Mouse (Mus musculus) liver, embryonic 14.5 days (tissue): ENCODE data around the gene Nans. TPM values are rescaled to one million over a fixed set of nuclear protein-coding genes. Genes with fewer than 3 reads are reported as not detected.

ENCODE experiments used
- ATAC-seq: fragments of 200-750 bp; cut with Nextera tagmentation; 2 replicates; pipeline ENCODE4 v1.8.0; 2017; ENCODE audit warnings: moderate number of reproducible peaks, mild to moderate bottlenecking, moderate library complexity; ENCODE audit not compliant: insufficient read depth
- DNase-seq, 3 experiments: peaks; one replicate each; pipeline ENCODE4 v3.0.0-alpha.2; 2012 to 2013; ENCODE audit warnings: low read depth in 3 of 3, low spot score in 3 of 3
- H3K27ac ChIP-seq: fragments of 300-500 bp; sonication (generic); 2 replicates; pipeline ENCODE4 v1.5.1; 2014; ENCODE audit warnings: moderate library complexity, mild to moderate bottlenecking, control low read depth, inconsistent platforms
- H3K27me3 ChIP-seq: fragments of 300-500 bp; sonication (generic); 2 replicates; pipeline ENCODE4 v1.6.1; 2014; ENCODE audit warnings: mild to moderate bottlenecking, low read length, moderate library complexity; ENCODE audit not compliant: control insufficient read depth, insufficient read depth
- H3K36me3 ChIP-seq: fragments of 300-500 bp; sonication (generic); replicated peaks from 2 replicates; pipeline ENCODE4 v1.6.1; 2014; ENCODE audit warnings: low read depth; ENCODE audit not compliant: control insufficient read depth, insufficient read depth
- H3K4me1 ChIP-seq, 2 experiments: fragments of 200-500 bp in 1 of 2; fragments of 300-500 bp in 1 of 2; sonication (generic) in 1 of 2; replicated peaks; 2 replicates each; pipeline ENCODE4 v1.6.1; 2012 to 2014; ENCODE audit warnings: antibody characterized with exemption in 1 of 2, inconsistent platforms in 1 of 2, low read length in 1 of 2; ENCODE audit not compliant: control insufficient read depth in 2 of 2, insufficient read depth in 2 of 2
- H3K4me2 ChIP-seq: fragments of 300-500 bp; sonication (generic); 2 replicates; pipeline ENCODE4 v1.6.1; 2014; ENCODE audit warnings: low read depth, mild to moderate bottlenecking, control low read depth, moderate library complexity
- H3K4me3 ChIP-seq, 2 experiments: fragments of 200-500 bp in 1 of 2; fragments of 300-500 bp in 1 of 2; sonication (generic) in 1 of 2; 2 replicates each; pipeline ENCODE4 v1.5.1; 2012 to 2014; ENCODE audit warnings: low read depth in 2 of 2, low read length in 2 of 2, mild to moderate bottlenecking in 2 of 2, control low read depth in 1 of 2, inconsistent platforms in 1 of 2, moderate library complexity in 1 of 2; ENCODE audit not compliant: insufficient read depth in 1 of 2
- H3K9ac ChIP-seq: fragments of 300-500 bp; sonication (generic); replicated peaks from 2 replicates; pipeline ENCODE4 v1.6.1; 2014; ENCODE audit warnings: mild to moderate bottlenecking, control low read depth, moderate library complexity
- H3K9me3 ChIP-seq: fragments of 300-500 bp; sonication (generic); 2 replicates; pipeline ENCODE4 v1.6.1; 2016; ENCODE audit warnings: low read length, mixed read lengths; ENCODE audit not compliant: control insufficient read depth
- CTCF ChIP-seq: IDR thresholded peaks from 2 replicates; pipeline ENCODE4 v1.5.1; 2016; ENCODE audit warnings: antibody characterized with exemption, low read depth, control low read depth
- EP300 ChIP-seq: IDR thresholded peaks from 2 replicates; pipeline ENCODE4 v1.6.1; 2016; ENCODE audit warnings: antibody characterized with exemption, low read depth
- WGBS: fragments of 180-500 bp; shearing (Covaris S2); extraction: QIAGEN DNeasy Blood & Tissue Kit; methylation state at CpG from one replicate; pipeline ENCODE4 v1.1.7; 2014; ENCODE audit not compliant: insufficient replicate concordance; 5-methylcytosine and 5-hydroxymethylcytosine counted together
- polyA plus RNA-seq, 2 experiments: library from polyadenylated mRNA; depleted of rRNA in 1 of 2; stranded (reverse) in 1 of 2; unstranded in 1 of 2; fragments of >200 nt; fragmentation: Nextera tagmentation in 1 of 2; extraction: Ambion mirVana in 1 of 2; gene quantifications; 2 replicates each; pipeline versions ENCODE4 v1.2.1 to v1.2.3; 2012 to 2014

The Nans gene
- polyA plus RNA-seq, 2 experiments, result 32.9 to 51.8 TPM

DNA sequence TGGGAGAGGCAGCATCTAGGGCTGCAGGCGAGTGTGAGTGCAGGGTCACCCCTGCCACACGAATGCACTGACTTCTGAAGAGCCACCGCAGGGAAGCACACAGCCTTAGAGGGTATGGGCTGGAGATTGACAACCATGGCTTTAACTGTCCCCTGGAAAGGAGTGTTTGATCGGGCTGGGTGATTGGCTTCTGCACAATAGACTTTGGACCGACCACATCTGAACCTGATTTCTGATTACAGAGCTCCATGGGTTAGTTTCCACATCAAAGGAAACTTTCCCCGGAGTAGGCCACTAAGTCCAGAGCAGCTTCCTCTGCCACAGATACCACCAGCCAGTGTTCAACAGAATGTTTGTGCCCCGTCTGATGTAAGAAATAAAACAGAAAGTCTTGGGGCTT lies 40.7 kb downstream of the Nans start:
- Histone ChIP-seq H3K27me3 (peaks cover 9% of the 10 kb centered on the region), H3K4me2 (peak overlapping the region; percentile 34; the same call in 1 of the 2 replicates), H3K4me3 (no peak overlapping the region), H3K36me3 (no peaks in the 10 kb centered on the region), H3K9me3 (no peaks in the 10 kb centered on the region), H3K27ac (no peak overlapping the region), H3K9ac (no peak overlapping the region), H3K4me1 (peaks cover 20 to 38% of the 10 kb centered on the region in 2 experiments)
- ATAC-seq (no peak), DNase-seq (no peak)
- no peak for TF ChIP-seq EP300
- TF ChIP-seq CTCF, result no peak
- 52% methylated on average over 7 of the region's 7 CpGs for WGBS

DNA sequence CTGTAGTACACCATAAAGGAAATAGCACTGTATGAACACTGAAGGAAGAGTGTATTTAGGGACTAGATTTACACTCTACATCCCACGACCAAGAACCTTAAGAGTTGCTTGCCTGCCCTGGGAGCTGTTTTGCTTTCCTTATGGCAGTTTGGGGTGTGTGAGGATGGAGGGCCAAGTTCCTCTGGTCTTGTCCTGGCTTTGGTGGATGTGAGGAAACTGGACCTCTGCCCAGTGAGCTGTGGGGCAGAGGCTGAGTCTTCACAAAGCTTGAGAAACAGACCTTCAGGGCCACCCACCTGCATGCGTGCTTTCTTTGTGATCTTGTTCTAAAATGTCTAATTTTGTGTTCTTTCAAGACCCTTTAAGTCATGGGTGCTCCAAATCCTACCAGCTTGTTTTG lies 43.5 kb downstream of the Nans start:
- H3K4me2 ChIP-seq, result no peak overlapping the region
- no peaks in the 10 kb centered on the region for H3K36me3 ChIP-seq
- ATAC-seq (no peak), DNase-seq (no peak)
- H3K27me3 ChIP-seq, result peaks cover 29% of the 10 kb centered on the region
- H3K9me3 ChIP-seq, result no peaks in the 10 kb centered on the region
- H3K27ac ChIP-seq, result no peak overlapping the region
- 67% methylated on average over 2 of the region's 2 CpGs for WGBS
- H3K9ac ChIP-seq, result no peak overlapping the region
- no peak for TF ChIP-seq EP300
- H3K4me1 ChIP-seq, result peaks cover 4 to 23% of the 10 kb centered on the region in 2 experiments
- no peak overlapping the region for H3K4me3 ChIP-seq

DNA sequence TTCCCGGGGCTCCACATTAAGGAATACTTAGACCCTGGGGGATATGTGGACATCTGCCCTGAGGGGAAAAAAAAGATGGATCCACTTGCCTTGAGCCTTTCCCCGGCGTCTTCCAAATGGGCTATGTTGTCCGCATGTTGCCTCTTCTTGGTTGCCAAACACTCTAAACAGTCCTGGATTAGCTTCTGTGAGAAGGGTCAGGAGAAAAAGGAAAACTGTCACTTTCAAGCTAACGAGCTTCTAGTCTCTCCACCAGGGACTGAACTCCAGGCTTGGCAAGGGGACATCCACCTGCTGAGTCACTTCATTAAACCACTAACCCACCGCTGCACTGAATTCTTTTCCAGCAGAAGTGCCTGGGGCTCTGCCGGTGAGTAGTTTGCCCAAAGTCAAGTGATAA lies 43.9 kb downstream of the Nans start:
- peaks cover 4 to 20% of the 10 kb centered on the region in 2 experiments; a peak in 3 of 4 replicates for H3K4me1 ChIP-seq
- H3K36me3 ChIP-seq, result no peaks in the 10 kb centered on the region
- H3K27ac ChIP-seq, result no peak overlapping the region
- 56% methylated on average over 7 of the region's 7 CpGs for WGBS
- no peak overlapping the region for H3K9ac ChIP-seq
- no peak for DNase-seq
- no peak overlapping the region for H3K4me2 ChIP-seq
- no peak for TF ChIP-seq EP300
- no peak for TF ChIP-seq CTCF
- no peaks in the 10 kb centered on the region for H3K9me3 ChIP-seq
- no peak overlapping the region for H3K4me3 ChIP-seq
- ATAC-seq, result no peak
- peaks cover 29% of the 10 kb centered on the region for H3K27me3 ChIP-seq

DNA sequence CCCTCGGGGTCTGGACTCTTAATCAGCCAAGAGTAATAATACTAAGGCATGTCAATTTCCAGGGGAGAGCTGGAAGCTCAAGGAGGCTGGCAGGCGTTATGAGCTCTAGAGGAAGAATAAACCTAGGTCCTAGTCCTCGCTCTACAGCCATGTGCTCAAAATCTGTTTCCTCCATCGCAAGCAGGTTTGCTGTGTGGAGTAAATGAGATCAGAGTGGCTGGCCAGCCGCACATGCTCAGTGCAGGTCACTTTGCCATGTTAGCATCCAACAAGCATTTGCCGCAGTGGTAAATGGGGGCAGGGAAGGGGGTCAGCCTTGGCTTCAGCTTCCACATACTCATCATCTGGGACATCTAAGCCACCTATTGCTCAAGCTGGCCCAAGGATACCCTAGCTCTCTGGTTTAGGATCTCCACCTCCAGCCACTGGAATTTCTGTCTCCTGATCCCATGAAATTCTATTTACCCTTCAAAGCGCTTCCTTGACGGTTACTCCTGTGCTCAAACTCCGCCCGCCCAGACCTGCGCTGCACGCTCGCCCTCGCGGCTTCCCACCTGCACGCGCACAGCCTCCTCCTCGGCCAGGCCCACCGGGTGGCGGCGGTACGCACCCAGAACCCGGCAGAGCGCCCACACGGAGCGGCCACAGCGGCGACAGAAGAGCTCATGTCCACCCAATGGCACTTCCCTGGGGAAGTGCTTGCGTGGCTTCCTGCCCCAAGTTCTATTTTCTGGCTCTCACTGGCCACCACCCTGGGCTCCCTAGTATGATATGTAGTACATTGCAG lies 45.1 kb downstream of the Nans start:
- DNase-seq, result no peak
- H3K4me3 ChIP-seq, result peak overlapping the region; percentile 11 to 33
- TF ChIP-seq EP300, result no peak
- TF ChIP-seq CTCF, result no peak
- no peak overlapping the region for H3K9ac ChIP-seq
- peak overlapping the region; percentile 76 for H3K4me2 ChIP-seq
- WGBS, result 13% methylated on average over 29 of the region's 29 CpGs
- H3K27me3 ChIP-seq, result peaks cover 29% of the 10 kb centered on the region
- H3K9me3 ChIP-seq, result no peaks in the 10 kb centered on the region
- H3K27ac ChIP-seq, result no peak overlapping the region
- no peak for ATAC-seq
- H3K4me1 ChIP-seq, result peaks cover 0 to 9% of the 10 kb centered on the region in 2 experiments; a peak in 3 of 4 replicates
- H3K36me3 ChIP-seq, result no peaks in the 10 kb centered on the region

DNA sequence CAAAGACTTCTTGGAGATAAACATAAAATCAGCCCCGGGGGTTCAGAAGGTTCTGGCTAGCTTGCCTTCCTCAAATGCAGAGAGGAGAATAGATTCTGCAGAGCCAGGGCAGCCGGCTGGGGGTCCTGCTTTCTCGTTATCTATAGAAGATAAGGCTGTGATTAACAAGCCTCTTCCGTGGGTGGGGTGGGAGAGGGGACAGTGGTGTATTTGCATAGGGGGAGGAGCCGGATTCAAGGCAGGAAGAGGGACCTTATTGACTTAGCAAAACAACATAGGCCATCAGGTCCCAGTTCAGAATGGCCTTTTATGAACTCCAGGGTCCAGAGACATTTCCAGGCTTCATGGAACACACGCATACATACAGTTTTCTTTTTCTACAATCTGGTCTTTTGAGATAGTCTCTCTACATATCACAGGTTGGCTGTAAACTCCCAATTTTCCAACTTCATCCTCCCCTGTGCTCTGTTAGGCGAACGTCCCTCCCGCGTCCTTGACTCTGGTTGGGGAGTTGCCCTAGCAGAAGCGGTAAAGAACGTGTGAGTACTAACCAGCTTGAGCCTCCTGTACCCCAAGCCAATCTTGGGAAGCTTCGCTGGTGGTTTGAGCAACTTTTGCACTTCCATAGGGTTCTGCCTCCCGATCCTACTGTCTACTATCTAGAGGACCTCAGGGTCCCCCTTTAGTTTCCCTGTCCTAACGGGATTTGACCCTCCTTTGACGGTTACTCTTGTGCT lies 46.2 kb downstream of the Nans start:
- 2% methylated on average over 16 of the region's 16 CpGs for WGBS
- ATAC-seq, result peak; percentile 31; the same call in 1 of the 2 replicates

More for the DNA sequence above, 46.2 kb downstream of the Nans start:
- H3K9ac ChIP-seq, result peak overlapping the region; percentile 46
- H3K4me2 ChIP-seq, result peak overlapping the region; percentile 76
- TF ChIP-seq EP300, result no peak
- no peak for TF ChIP-seq CTCF
- peaks cover 29% of the 10 kb centered on the region for H3K27me3 ChIP-seq
- no peaks in the 10 kb centered on the region for H3K36me3 ChIP-seq
- no peaks in the 10 kb centered on the region for H3K9me3 ChIP-seq
- H3K4me1 ChIP-seq, result peaks cover 0 to 9% of the 10 kb centered on the region in 2 experiments; a peak in 3 of 4 replicates
- DNase-seq, result no peak
- H3K4me3 ChIP-seq, result peak overlapping the region; percentile 67
- 0 out of 2 replicates have a peak overlapping the region, but pooled peaks have one; percentile 15 for H3K27ac ChIP-seq
